Mouse (Mus musculus): ENCODE measurements around the gene Bap1. TPM values are rescaled to one million over a fixed set of nuclear protein-coding genes. Genes with fewer than 3 reads are reported as not detected.

The Bap1 gene
- 52.5 and 57.8 TPM in 2 replicates for polyA plus RNA-seq (2014; fragmentation: Nextera tagmentation; extraction: Ambion mirVana)

GRCm38 (mm10) chr14:31251084-31251604 lies at the start of gene Bap1, which contains the start of gene Phf7:
Gene Bap1 (plus strand): TSS chr14:31251450.
Gene Phf7 (minus strand): TSS chr14:31251317.
- peak; percentile 93 for ATAC-seq (replicated peaks; ENCODE audit: insufficient number of reproducible peaks, low FRiP score, low TSS enrichment)
- Histone ChIP-seq H3K27me3 (ENCODE audit: control insufficient read depth, insufficient read depth, low read length) (no peaks in the 10 kb centered on the region), H3K4me3 (ENCODE audit: low read depth, low read length) (peak within 1 kb of the TSS; percentile 98), H3K4me2 (peak within 1 kb of the TSS; percentile 76), H3K9me3 (replicated peaks; ENCODE audit: control insufficient read depth, low read length) (no peaks in the 10 kb centered on the region), H3K36me3 (ENCODE audit: control insufficient read depth, insufficient read depth, low read length) (peaks cover 14% of the 10 kb centered on the region), H3K27ac (ENCODE audit: low read depth, low read length) (peak within 1 kb of the TSS; percentile 84), H3K9ac (ENCODE audit: low read depth, low read length) (peak within 1 kb of the TSS; percentile 95), H3K4me1 (ENCODE audit: control insufficient read depth, insufficient read depth, low read length) (peaks cover 7% of the 10 kb centered on the region)
- under 1% methylated on average over 60 of the region's 75 CpGs for WGBS (ENCODE audit: insufficient replicate concordance)

DNA sequence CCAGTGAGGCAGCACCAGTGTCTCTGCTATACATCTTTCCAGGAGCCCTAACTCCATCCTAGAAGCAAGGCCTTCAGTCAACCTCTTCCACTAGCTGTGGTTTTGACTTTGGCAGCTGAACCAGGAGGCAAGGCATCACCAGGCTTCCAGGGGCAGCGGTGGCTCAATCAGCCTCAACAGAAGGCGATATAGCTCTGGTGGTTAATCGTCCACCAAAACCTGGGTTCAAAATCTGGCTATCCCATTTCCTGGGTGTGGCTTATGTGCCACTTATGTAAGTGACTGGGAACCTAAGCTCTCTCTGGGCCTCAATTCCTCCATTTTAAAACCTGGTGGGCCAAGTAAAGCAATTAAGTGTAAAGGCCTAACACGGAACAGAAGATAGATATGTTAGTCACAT lies 46.4 kb upstream of the Bap1 start:
- no peak for ATAC-seq (replicated peaks; ENCODE audit: insufficient number of reproducible peaks, low FRiP score, low TSS enrichment)
- peak overlapping the region; percentile 87 for H3K4me3 ChIP-seq (ENCODE audit: low read depth, low read length)
- H3K27me3 ChIP-seq (ENCODE audit: control insufficient read depth, insufficient read depth, low read length) = no peaks in the 10 kb centered on the region
- no peaks in the 10 kb centered on the region for H3K9me3 ChIP-seq (replicated peaks; ENCODE audit: control insufficient read depth, low read length)
- peaks cover 37% of the 10 kb centered on the region for H3K36me3 ChIP-seq (ENCODE audit: control insufficient read depth, insufficient read depth, low read length)
- H3K4me1 ChIP-seq (ENCODE audit: control insufficient read depth, insufficient read depth, low read length) = peaks cover 25% of the 10 kb centered on the region
- peak overlapping the region; percentile 88 for H3K27ac ChIP-seq (ENCODE audit: low read depth, low read length)
- peak overlapping the region; percentile 95 for H3K4me2 ChIP-seq
- peak overlapping the region; percentile 97 for H3K9ac ChIP-seq (ENCODE audit: low read depth, low read length)
- 54% methylated on average over 4 of the region's 4 CpGs for WGBS (ENCODE audit: insufficient replicate concordance)

DNA sequence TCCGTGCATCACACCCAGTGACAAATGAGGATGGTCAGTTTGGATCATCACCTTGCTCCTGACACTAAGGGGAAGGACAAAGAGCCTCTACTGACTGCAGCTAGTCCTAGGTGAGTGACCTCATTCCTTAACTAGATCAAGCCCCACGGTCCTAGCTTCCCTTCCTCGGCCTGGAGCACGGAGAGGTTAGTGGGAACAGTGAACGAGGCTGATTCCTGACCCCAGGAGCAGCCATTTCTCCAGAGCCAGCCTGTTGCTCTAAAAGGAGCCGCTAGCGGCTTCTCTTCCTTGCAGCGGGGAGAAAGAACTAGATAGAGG lies 46.0 kb upstream of the Bap1 start:
- peak overlapping the region; percentile 97 for H3K9ac ChIP-seq (ENCODE audit: low read depth, low read length)
- peaks cover 37% of the 10 kb centered on the region for H3K36me3 ChIP-seq (ENCODE audit: control insufficient read depth, insufficient read depth, low read length)
- H3K4me2 ChIP-seq = peak overlapping the region; percentile 95
- peaks cover 22% of the 10 kb centered on the region for H3K4me1 ChIP-seq (ENCODE audit: control insufficient read depth, insufficient read depth, low read length)
- H3K9me3 ChIP-seq (replicated peaks; ENCODE audit: control insufficient read depth, low read length) = no peaks in the 10 kb centered on the region
- H3K27ac ChIP-seq (ENCODE audit: low read depth, low read length) = peak overlapping the region; percentile 88
- 10% methylated on average over 8 of the region's 8 CpGs for WGBS (ENCODE audit: insufficient replicate concordance)
- H3K4me3 ChIP-seq (ENCODE audit: low read depth, low read length) = peak overlapping the region; percentile 87
- no peaks in the 10 kb centered on the region for H3K27me3 ChIP-seq (ENCODE audit: control insufficient read depth, insufficient read depth, low read length)
- ATAC-seq (replicated peaks; ENCODE audit: insufficient number of reproducible peaks, low FRiP score, low TSS enrichment) = no peak

DNA sequence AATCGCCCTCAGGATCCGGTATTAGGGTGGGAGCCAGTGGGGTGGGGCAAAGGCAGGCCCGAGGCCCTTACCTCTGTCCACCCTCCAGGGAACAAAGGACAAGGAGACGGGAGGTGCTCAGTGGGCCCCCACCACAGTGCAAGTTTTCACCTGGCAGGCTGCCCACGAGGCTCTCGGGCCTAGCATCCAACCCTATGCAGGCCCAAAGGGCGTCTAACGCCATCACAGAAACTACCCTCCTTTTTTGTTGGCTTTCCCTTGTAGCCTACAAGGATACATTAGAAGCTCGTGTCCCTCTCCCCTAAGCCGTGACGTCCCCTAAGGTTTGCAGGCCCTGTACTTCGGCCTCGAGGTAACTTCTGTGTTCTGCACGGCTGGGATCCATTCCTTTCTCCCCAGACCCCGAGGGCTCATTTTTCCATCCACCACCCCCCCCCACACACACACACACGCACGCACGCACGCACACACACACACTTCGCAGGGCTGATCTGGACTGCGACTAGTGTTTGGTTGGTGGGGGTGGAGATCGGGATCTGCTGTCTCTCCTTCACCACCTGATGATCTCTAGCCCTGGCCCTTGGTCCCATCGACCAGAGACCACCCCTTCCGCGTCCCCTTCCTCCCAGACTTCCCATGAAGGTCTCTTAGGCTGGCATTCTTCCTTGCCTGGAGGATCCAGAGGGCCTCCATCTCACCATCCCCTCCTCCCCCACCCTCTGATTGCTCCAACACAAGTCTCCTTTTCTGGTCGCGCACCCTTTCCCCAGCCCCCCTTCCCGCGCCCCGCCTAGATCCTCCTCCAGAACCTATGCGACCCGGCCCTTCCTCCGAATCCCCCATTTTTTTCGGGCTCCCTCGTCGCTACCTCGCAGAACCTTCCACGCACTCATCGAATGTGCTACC lies 45.4 kb upstream of the Bap1 start:
- H3K27me3 ChIP-seq (ENCODE audit: control insufficient read depth, insufficient read depth, low read length) = no peaks in the 10 kb centered on the region
- peak overlapping the region; percentile 97 for H3K9ac ChIP-seq (ENCODE audit: low read depth, low read length)
- H3K4me2 ChIP-seq = peak overlapping the region; percentile 95
- H3K4me1 ChIP-seq (ENCODE audit: control insufficient read depth, insufficient read depth, low read length) = peaks cover 26% of the 10 kb centered on the region
- H3K27ac ChIP-seq (ENCODE audit: low read depth, low read length) = peak overlapping the region; percentile 88
- no peaks in the 10 kb centered on the region for H3K9me3 ChIP-seq (replicated peaks; ENCODE audit: control insufficient read depth, low read length)
- H3K36me3 ChIP-seq (ENCODE audit: control insufficient read depth, insufficient read depth, low read length) = peaks cover 32% of the 10 kb centered on the region
- peak overlapping the region; percentile 87 for H3K4me3 ChIP-seq (ENCODE audit: low read depth, low read length)
- WGBS (ENCODE audit: insufficient replicate concordance) = under 1% methylated on average over 38 of the region's 39 CpGs
- ATAC-seq (replicated peaks; ENCODE audit: insufficient number of reproducible peaks, low FRiP score, low TSS enrichment) = peak; percentile 43

GRCm38 (mm10) chr14:31206472-31206981 lies 44.7 kb upstream of the Bap1 start:
- peak overlapping the region; percentile 87 for H3K4me3 ChIP-seq (ENCODE audit: low read depth, low read length)
- no peaks in the 10 kb centered on the region for H3K9me3 ChIP-seq (replicated peaks; ENCODE audit: control insufficient read depth, low read length)
- peak; percentile 44 for ATAC-seq (replicated peaks; ENCODE audit: insufficient number of reproducible peaks, low FRiP score, low TSS enrichment)
- peak overlapping the region; percentile 95 for H3K4me2 ChIP-seq
- peak overlapping the region; percentile 97 for H3K9ac ChIP-seq (ENCODE audit: low read depth, low read length)
- H3K36me3 ChIP-seq (ENCODE audit: control insufficient read depth, insufficient read depth, low read length) = peaks cover 27% of the 10 kb centered on the region
- H3K27ac ChIP-seq (ENCODE audit: low read depth, low read length) = peak overlapping the region; percentile 88
- H3K4me1 ChIP-seq (ENCODE audit: control insufficient read depth, insufficient read depth, low read length) = peaks cover 32% of the 10 kb centered on the region
- WGBS (ENCODE audit: insufficient replicate concordance) = 1% methylated on average over 37 of the region's 48 CpGs
- H3K27me3 ChIP-seq (ENCODE audit: control insufficient read depth, insufficient read depth, low read length) = no peaks in the 10 kb centered on the region

- peaks cover 22% of the 10 kb centered on the region for H3K36me3 ChIP-seq (ENCODE audit: control insufficient read depth, insufficient read depth, low read length)
- no peaks in the 10 kb centered on the region for H3K27me3 ChIP-seq (ENCODE audit: control insufficient read depth, insufficient read depth, low read length)
- no peak for ATAC-seq (replicated peaks; ENCODE audit: insufficient number of reproducible peaks, low FRiP score, low TSS enrichment)
- peaks cover 39% of the 10 kb centered on the region for H3K4me1 ChIP-seq (ENCODE audit: control insufficient read depth, insufficient read depth, low read length)
- H3K4me3 ChIP-seq (ENCODE audit: low read depth, low read length) = peak overlapping the region; percentile 87
- 74% methylated on average over 13 of the region's 13 CpGs for WGBS (ENCODE audit: insufficient replicate concordance)
- H3K9me3 ChIP-seq (replicated peaks; ENCODE audit: control insufficient read depth, low read length) = no peaks in the 10 kb centered on the region
- peak overlapping the region; percentile 95 for H3K4me2 ChIP-seq
- peak overlapping the region; percentile 88 for H3K27ac ChIP-seq (ENCODE audit: low read depth, low read length)
- peak overlapping the region; percentile 63 for H3K9ac ChIP-seq (ENCODE audit: low read depth, low read length)
Measured at GRCm38 (mm10) chr14:31207070-31207830, 44.0 kb upstream of the Bap1 start.

- Histone ChIP-seq H3K27ac (ENCODE audit: low read depth, low read length) (peak within 1 kb of the TSS; percentile 99), H3K4me2 (peak within 1 kb of the TSS; percentile 95), H3K9me3 (replicated peaks; ENCODE audit: control insufficient read depth, low read length) (no peaks in the 10 kb centered on the region), H3K4me3 (ENCODE audit: low read depth, low read length) (peak within 1 kb of the TSS; percentile 87), H3K36me3 (ENCODE audit: control insufficient read depth, insufficient read depth, low read length) (peaks cover 14% of the 10 kb centered on the region), H3K4me1 (ENCODE audit: control insufficient read depth, insufficient read depth, low read length) (peaks cover 48% of the 10 kb centered on the region), H3K27me3 (ENCODE audit: control insufficient read depth, insufficient read depth, low read length) (no peaks in the 10 kb centered on the region), H3K9ac (ENCODE audit: low read depth, low read length) (peak within 1 kb of the TSS; percentile 92)
- peak; percentile 47; the same call in 1 of the 2 replicates for ATAC-seq (replicated peaks; ENCODE audit: insufficient number of reproducible peaks, low FRiP score, low TSS enrichment)
- 33% methylated on average over 2 of the region's 2 CpGs for WGBS (ENCODE audit: insufficient replicate concordance)
Measured at GRCm38 (mm10) chr14:31208084-31208483, 43.2 kb upstream of the Bap1 start, which contains the start of gene Tnnc1. Gene Tnnc1 (plus strand): TSS chr14:31208312.

GRCm38 (mm10) chr14:31209133-31209557 lies 42.1 kb upstream of the Bap1 start:
- peak; percentile 53; the same call in 1 of the 2 replicates for ATAC-seq (replicated peaks; ENCODE audit: insufficient number of reproducible peaks, low FRiP score, low TSS enrichment)
- no peaks in the 10 kb centered on the region for H3K9me3 ChIP-seq (replicated peaks; ENCODE audit: control insufficient read depth, low read length)
- peaks cover 6% of the 10 kb centered on the region; the same call in 1 of the 2 replicates for H3K36me3 ChIP-seq (ENCODE audit: control insufficient read depth, insufficient read depth, low read length)
- H3K27ac ChIP-seq (ENCODE audit: low read depth, low read length) = peak overlapping the region; percentile 99
- 35% methylated on average over 4 of the region's 4 CpGs for WGBS (ENCODE audit: insufficient replicate concordance)
- H3K4me1 ChIP-seq (ENCODE audit: control insufficient read depth, insufficient read depth, low read length) = peaks cover 51% of the 10 kb centered on the region
- peak overlapping the region; percentile 62 for H3K4me3 ChIP-seq (ENCODE audit: low read depth, low read length)
- peak overlapping the region; percentile 92 for H3K9ac ChIP-seq (ENCODE audit: low read depth, low read length)
- no peaks in the 10 kb centered on the region for H3K27me3 ChIP-seq (ENCODE audit: control insufficient read depth, insufficient read depth, low read length)
- H3K4me2 ChIP-seq = peak overlapping the region; percentile 82
